Mouse (Mus musculus): ENCODE measurements around the gene Ocln.
"Not testable (repeated sequence)": the region's sequence is repeated elsewhere in the genome, so short reads cannot be mapped to it uniquely, and the experiment has no call there.

Ocln gene

GRCm38 (mm10) chr13:100492061-100492787 lies 60.3 kb downstream of the Ocln start, which contains the start of gene Gtf2h2:
Gene Gtf2h2 (minus strand): TSS chr13:100492579.
- peak; percentile 82 for DNase-seq (ENCODE audit: low spot score)

- DNase-seq (ENCODE audit: low spot score): no peak
These were observed 60.9 kb downstream of the Ocln start for GRCm38 (mm10) chr13:100491623-100492022.

GRCm38 (mm10) chr13:100490424-100490823 lies 62.1 kb downstream of the Ocln start:
- DNase-seq (ENCODE audit: low spot score): no peak

GRCm38 (mm10) chr13:100483610-100484009 lies 68.9 kb downstream of the Ocln start:
- no peak for DNase-seq (ENCODE audit: low spot score)

- no peak for DNase-seq (ENCODE audit: low spot score)
These were observed 88.8 kb downstream of the Ocln start for GRCm38 (mm10) chr13:100463527-100464222.

- DNase-seq (ENCODE audit: low spot score): no peak
These were observed 91.2 kb downstream of the Ocln start for GRCm38 (mm10) chr13:100461336-100461735.

- not testable (repeated sequence) for DNase-seq (ENCODE audit: low spot score)
These were observed 99.9 kb downstream of the Ocln start, which contains the start of gene Naip1 for GRCm38 (mm10) chr13:100452415-100453127. Gene Naip1 (minus strand): TSS chr13:100452869.

- DNase-seq (ENCODE audit: low spot score): no peak
These were observed 103.0 kb downstream of the Ocln start for GRCm38 (mm10) chr13:100449495-100449894.
